Mouse (Mus musculus) C2C12 (cell line): ENCODE data around the gene Gm37240.

Source experiments
- CEBPB ChIP-seq: IDR thresholded peaks from one replicate; pipeline ENCODE4 v1.6.1; 2011; ENCODE audit warnings: low read depth, mild to moderate bottlenecking, control low read depth, moderate library complexity
- CTCF ChIP-seq: IDR thresholded peaks from one replicate; pipeline ENCODE4 v1.5.1; 2011; ENCODE audit not compliant: control insufficient read depth, insufficient read depth, insufficient read length
- MYOD1 ChIP-seq: IDR thresholded peaks from one replicate; pipeline ENCODE4 v1.6.1; 2011; ENCODE audit warnings: low read depth; ENCODE audit not compliant: control insufficient read depth, insufficient read length
- MYOG ChIP-seq: IDR thresholded peaks from one replicate; pipeline ENCODE4 v1.6.1; 2011; ENCODE audit not compliant: control insufficient read depth, insufficient read length; ENCODE audit errors: extremely low read depth
- USF1 ChIP-seq: IDR thresholded peaks from one replicate; pipeline ENCODE4 v1.6.1; 2011; ENCODE audit warnings: low read depth, mild to moderate bottlenecking, control low read depth, moderate library complexity

DNA sequence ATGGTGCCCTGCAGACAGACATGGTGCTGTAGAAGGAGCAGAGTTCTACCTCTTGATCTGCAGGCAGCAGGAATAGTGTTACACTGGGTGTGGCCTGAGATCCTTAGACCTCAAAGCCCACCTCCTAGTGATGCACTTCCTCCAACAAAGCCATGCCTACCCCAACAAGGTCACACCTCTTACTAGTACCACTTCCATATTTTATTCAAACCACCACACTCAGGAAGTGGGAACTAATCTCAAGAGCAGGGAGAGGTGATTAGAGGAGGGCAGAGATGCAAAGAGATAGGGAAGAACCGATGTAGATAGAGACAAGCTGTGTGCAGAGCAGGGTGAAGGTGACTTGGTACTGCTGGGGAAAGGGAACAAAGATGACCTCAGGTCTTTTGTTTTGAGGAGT lies 773.8 kb downstream of the Gm37240 start:
- TF ChIP-seq CTCF (no peak), MYOG (no peak), MYOD1 (no peak), USF1 (no peak), CEBPB (no peak)
